In the genomic region with DNA sequence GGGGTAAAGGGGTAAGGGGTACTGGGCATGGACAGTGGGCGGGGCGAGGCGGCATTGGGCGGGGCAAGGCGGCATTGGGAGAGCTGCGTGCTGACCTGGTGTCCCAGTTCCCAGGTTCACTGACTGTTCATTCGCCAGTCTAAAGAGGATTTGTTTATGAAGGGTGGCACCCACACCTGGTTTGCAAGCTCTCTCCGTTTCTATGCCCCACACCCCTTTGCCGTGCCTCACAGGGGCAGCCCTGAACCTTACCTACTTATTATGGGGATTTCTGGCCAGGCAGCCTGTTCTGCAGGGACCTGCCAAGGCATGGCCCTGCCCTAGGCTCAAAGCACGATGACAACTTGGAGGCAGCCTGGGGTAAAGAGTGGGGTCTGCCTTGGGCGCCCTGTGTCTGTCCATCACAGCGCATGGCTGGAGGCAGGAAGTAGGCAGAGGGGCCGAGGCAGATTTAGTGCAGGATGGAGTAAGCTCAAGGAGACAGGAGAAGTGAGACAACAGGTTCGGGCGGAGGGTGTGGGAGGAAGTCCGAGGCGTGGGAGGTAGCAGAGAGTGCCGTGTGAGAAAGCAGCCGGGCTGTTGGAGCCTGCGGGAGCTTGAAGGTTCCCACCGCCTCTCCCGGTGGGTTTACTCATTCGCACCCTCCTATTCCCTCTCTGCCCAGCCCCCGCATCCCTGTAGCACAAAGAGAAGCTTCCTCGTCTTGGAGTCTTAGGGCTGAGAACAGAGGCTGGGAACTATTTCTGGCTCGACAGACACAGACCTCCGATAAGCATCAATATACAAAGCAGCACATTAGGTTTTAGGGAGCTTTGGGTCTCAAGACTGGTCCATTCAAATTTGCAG, we compare ENCODE assay signal across 8 mouse cellular contexts. TPM values are rescaled to one million over a fixed set of nuclear protein-coding genes. Genes with fewer than 3 reads are reported as not detected.
DNase-seq lines count a peak whose midpoint lies in the region; ATAC-seq and TF ChIP-seq lines count a peak whose summit lies in the region.

No protein-coding gene starts in this region.

- TF ChIP-seq CTCF in gastrocnemius, adult 2 months (IDR thresholded peaks at IDR 0.05) = no peak

- H3K9ac ChIP-seq in heart, embryonic 15.5 days = peak overlapping the region; percentile 56

- DNase-seq in gastrocnemius, adult 2 months = no peak
- no peak for DNase-seq in gastrocnemius, postnatal 25 days
- peak; percentile 45 for DNase-seq in embryo, embryonic 10.5 days (ENCODE audit: low spot score)
- DNase-seq in left cerebral cortex, postnatal 36 days (ENCODE audit: low spot score in 2 of 2) = peak; percentile 79 to 81
- peak; percentile 44 for DNase-seq in midbrain, embryonic 10.5 days (ENCODE audit: low spot score)
- DNase-seq in splenic B cell, adult 2 months (ENCODE audit: low read depth, low spot score) = peak; percentile 46
- no peak for DNase-seq in ovary, adult 18-20 months (ENCODE audit: low spot score)

- peak; percentile 29 for ATAC-seq in heart, embryonic 15.5 days (replicated peaks; ENCODE audit: insufficient number of reproducible peaks, insufficient read depth, low FRiP score, low read depth)

- H3K9me3 ChIP-seq in heart, embryonic 15.5 days (replicated peaks) = no peaks in the 10 kb centered on the region
- no peaks in the 10 kb centered on the region for H3K9me3 ChIP-seq in midbrain, embryonic 10.5 days (replicated peaks)

- WGBS in heart, embryonic 15.5 days = 20% methylated on average over 27 of the region's 27 CpGs
- WGBS in midbrain, embryonic 10.5 days = 15% methylated on average over 27 of the region's 27 CpGs

- H3K36me3 ChIP-seq in heart, embryonic 15.5 days = no peaks in the 10 kb centered on the region
- no peaks in the 10 kb centered on the region for H3K36me3 ChIP-seq in midbrain, embryonic 10.5 days
- no peaks in the 10 kb centered on the region for H3K36me3 ChIP-seq in splenic B cell, adult 2 months (ENCODE audit: control insufficient read depth, insufficient read depth, low read length, poor library complexity, severe bottlenecking)

- H3K4me2 ChIP-seq in heart, embryonic 15.5 days = peak overlapping the region; percentile 66

- intact Hi-C loops in gastrocnemius, adult 2 months (cut with DNase I) = no loop called here
- intact Hi-C loops in left cerebral cortex, postnatal 36 days (cut with DNase I) = no loop called here

- H3K4me1 ChIP-seq in heart, embryonic 15.5 days (replicated peaks) = peaks cover 67% of the 10 kb centered on the region
- H3K4me1 ChIP-seq in midbrain, embryonic 10.5 days = peaks cover 38% of the 10 kb centered on the region

- peak overlapping the region; percentile 76 for H3K27ac ChIP-seq in gastrocnemius, adult 2 months
- peak overlapping the region; percentile 90 for H3K27ac ChIP-seq in heart, embryonic 15.5 days
- H3K27ac ChIP-seq in midbrain, embryonic 10.5 days (replicated peaks) = peak overlapping the region; percentile 79

- H3K4me3 ChIP-seq in gastrocnemius, adult 2 months = peak overlapping the region; percentile 55
- peak overlapping the region; percentile 36 for H3K4me3 ChIP-seq in heart, embryonic 15.5 days
- peak overlapping the region; percentile 46 for H3K4me3 ChIP-seq in midbrain, embryonic 10.5 days

- H3K27me3 ChIP-seq in heart, embryonic 15.5 days = no peaks in the 10 kb centered on the region
- H3K27me3 ChIP-seq in midbrain, embryonic 10.5 days (ENCODE audit: low read depth, poor library complexity, severe bottlenecking) = peaks cover 73% of the 10 kb centered on the region
- H3K27me3 ChIP-seq in splenic B cell, adult 2 months (ENCODE audit: control insufficient read depth, insufficient read depth, low read length, poor library complexity, severe bottlenecking) = no peaks in the 10 kb centered on the region

RNA-seq across cellular contexts. Expression of gene Tnni1, which starts 14.4 kb away (rescaled TPM):
- total RNA-seq in gastrocnemius, adult 2 months (2021) = 100 to 1,000 TPM; 184 to 604 TPM
- 100 to 1,000 TPM in 1 of 2 experiments, 10 to 100 TPM in 1; 73.2 to 356 TPM for total RNA-seq in gastrocnemius, postnatal 25 days (2021)
- 3,693 and 4,133 TPM in 2 replicates for polyA plus RNA-seq in heart, embryonic 15.5 days (2015; fragmentation: Nextera tagmentation; extraction: Ambion mirVana)
- total RNA-seq in left cerebral cortex, postnatal 36 days (2021) = 1 to 10 TPM; 2.2 to 4.8 TPM
- 0.72 and 0.78 TPM in 2 replicates for polyA plus RNA-seq in midbrain, embryonic 10.5 days (2016; fragmentation: Nextera tagmentation; extraction: Ambion mirVana)

RNA-seq across cellular contexts. Expression of gene Lad1, which starts 24.8 kb away (rescaled TPM):
- total RNA-seq in gastrocnemius, adult 2 months (2021) = not detected
- total RNA-seq in gastrocnemius, postnatal 25 days (2021) = not detected
- polyA plus RNA-seq in heart, embryonic 15.5 days (2015; fragmentation: Nextera tagmentation; extraction: Ambion mirVana) = 3.2 and 5.8 TPM in 2 replicates
- total RNA-seq in left cerebral cortex, postnatal 36 days (2021) = 1 to 10 TPM; 1.1 to 1.5 TPM
- 0.15 and 0.59 TPM in 2 replicates for polyA plus RNA-seq in midbrain, embryonic 10.5 days (2016; fragmentation: Nextera tagmentation; extraction: Ambion mirVana)

RNA-seq across cellular contexts. Expression of gene Phlda3, which starts 27.7 kb away (rescaled TPM):
- total RNA-seq in gastrocnemius, adult 2 months (2021) = 100 to 1,000 TPM in 1 of 2 experiments, 10 to 100 TPM in 1; 78.0 to 140 TPM
- total RNA-seq in gastrocnemius, postnatal 25 days (2021) = 100 to 1,000 TPM in 1 of 2 experiments, 10 to 100 TPM in 1; 56.9 to 161 TPM
- 70.5 and 85.0 TPM in 2 replicates for polyA plus RNA-seq in heart, embryonic 15.5 days (2015; fragmentation: Nextera tagmentation; extraction: Ambion mirVana)
- 10 to 100 TPM; 18.2 to 28.8 TPM for total RNA-seq in left cerebral cortex, postnatal 36 days (2021)
- polyA plus RNA-seq in midbrain, embryonic 10.5 days (2016; fragmentation: Nextera tagmentation; extraction: Ambion mirVana) = 20.4 and 22.8 TPM in 2 replicates

RNA-seq across cellular contexts. Expression of gene Tnnt2, which starts 42.6 kb away (rescaled TPM):
- total RNA-seq in gastrocnemius, adult 2 months (2021) = 1 to 10 TPM in 1 of 2 experiments, under 1 TPM in 1; 0.77 to 3.3 TPM
- 1 to 10 TPM; 6.2 to 8.4 TPM for total RNA-seq in gastrocnemius, postnatal 25 days (2021)
- polyA plus RNA-seq in heart, embryonic 15.5 days (2015; fragmentation: Nextera tagmentation; extraction: Ambion mirVana) = 7,410 and 9,283 TPM in 2 replicates
- 1 to 10 TPM; 5.8 to 7.5 TPM for total RNA-seq in left cerebral cortex, postnatal 36 days (2021)
- 0.70 and 0.74 TPM in 2 replicates for polyA plus RNA-seq in midbrain, embryonic 10.5 days (2016; fragmentation: Nextera tagmentation; extraction: Ambion mirVana)

Comparison
In these comparisons a context has a peak if more than half of its experiments do, and no peak if none do; other contexts are left out.
1. DNase-seq: peak in embryo, embryonic 10.5 days (single experiment), left cerebral cortex, postnatal 36 days (2 of 2), midbrain, embryonic 10.5 days (single experiment) and splenic B cell, adult 2 months (single experiment); none in gastrocnemius, adult 2 months (single experiment), gastrocnemius, postnatal 25 days (single experiment) and ovary, adult 18-20 months (single experiment).
2. RNA of gene Tnni1, which starts 14.4 kb away (total RNA-seq): 184 to 604 TPM in gastrocnemius, adult 2 months and 73.2 to 356 TPM in gastrocnemius, postnatal 25 days; 2.2 to 4.8 TPM in left cerebral cortex, postnatal 36 days; every median in the first group is over 10 times any median in the second.
3. Peak in every context shown above with its lines, with median percentiles within 50 percentile points of each other: H3K27ac ChIP-seq and H3K4me3 ChIP-seq.